Mouse (Mus musculus) activated CD4-positive, CD25-positive, alpha-beta regulatory T cell, adult 4 months (primary cell): Measurements from ENCODE around the gene Wfdc1. TPM values are rescaled to one million over a fixed set of nuclear protein-coding genes. Genes with fewer than 3 reads are reported as not detected.

ENCODE experiments used
- polyA plus RNA-seq, 2 experiments: library from polyadenylated mRNA; unstranded; fragments of 100-300 nt; shearing (Covaris generic); gene quantifications; one replicate each; pipeline ENCODE4 v1.2.1; 2017

The Wfdc1 gene
- polyA plus RNA-seq, 2 experiments from 2014 or later: not detected

Other genes starting within 250 kb of the Wfdc1 start
- 10 to 100 TPM in 1 of 2 experiments, 1 to 10 TPM in 1; 8.0 to 18.6 TPM for gene Osgin1, start 232.2 kb upstream of the Wfdc1 start, polyA plus RNA-seq
- gene Necab2, start 219.6 kb upstream of the Wfdc1 start, polyA plus RNA-seq: not detected
- not detected for gene Slc38a8, start 164.7 kb upstream of the Wfdc1 start, polyA plus RNA-seq
- 10 to 100 TPM; 28.6 to 44.1 TPM for gene Mbtps1, start 107.6 kb upstream of the Wfdc1 start, polyA plus RNA-seq
- gene Hsdl1, start 91.2 kb upstream of the Wfdc1 start, polyA plus RNA-seq: 10 to 100 TPM; 44.3 to 54.5 TPM
- gene Dnaaf1, start 91.1 kb upstream of the Wfdc1 start, polyA plus RNA-seq: not detected
- gene Taf1c, start 61.1 kb upstream of the Wfdc1 start, polyA plus RNA-seq: 10 to 100 TPM in 1 of 2 experiments, 1 to 10 TPM in 1; 9.8 to 13.4 TPM
- gene Adad2, start 53.6 kb upstream of the Wfdc1 start, polyA plus RNA-seq: not detected
- not detected for gene Kcng4, start 30.7 kb upstream of the Wfdc1 start, polyA plus RNA-seq
- not detected for gene Atp2c2, start 33.6 kb downstream of the Wfdc1 start, polyA plus RNA-seq
- 10 to 100 TPM in 1 of 2 experiments, 1 to 10 TPM in 1; 8.8 to 11.1 TPM for gene Tldc1, start 112.1 kb downstream of the Wfdc1 start, polyA plus RNA-seq
- gene Cotl1, start 174.2 kb downstream of the Wfdc1 start, polyA plus RNA-seq: 100 to 1,000 TPM; 219 to 262 TPM
- gene Klhl36, start 195.9 kb downstream of the Wfdc1 start, polyA plus RNA-seq: 1 to 10 TPM; 5.6 to 8.1 TPM
- gene Usp10, start 244.0 kb downstream of the Wfdc1 start, polyA plus RNA-seq: 10 to 100 TPM; 41.6 to 48.6 TPM
- gene Gm20388, start 244.5 kb downstream of the Wfdc1 start, polyA plus RNA-seq: 10 to 100 TPM in 1 of 2 experiments, 1 to 10 TPM in 1; 9.9 to 12.3 TPM